Comparison of ENCODE assay signal across 8 mouse cellular contexts in the genomic region with DNA sequence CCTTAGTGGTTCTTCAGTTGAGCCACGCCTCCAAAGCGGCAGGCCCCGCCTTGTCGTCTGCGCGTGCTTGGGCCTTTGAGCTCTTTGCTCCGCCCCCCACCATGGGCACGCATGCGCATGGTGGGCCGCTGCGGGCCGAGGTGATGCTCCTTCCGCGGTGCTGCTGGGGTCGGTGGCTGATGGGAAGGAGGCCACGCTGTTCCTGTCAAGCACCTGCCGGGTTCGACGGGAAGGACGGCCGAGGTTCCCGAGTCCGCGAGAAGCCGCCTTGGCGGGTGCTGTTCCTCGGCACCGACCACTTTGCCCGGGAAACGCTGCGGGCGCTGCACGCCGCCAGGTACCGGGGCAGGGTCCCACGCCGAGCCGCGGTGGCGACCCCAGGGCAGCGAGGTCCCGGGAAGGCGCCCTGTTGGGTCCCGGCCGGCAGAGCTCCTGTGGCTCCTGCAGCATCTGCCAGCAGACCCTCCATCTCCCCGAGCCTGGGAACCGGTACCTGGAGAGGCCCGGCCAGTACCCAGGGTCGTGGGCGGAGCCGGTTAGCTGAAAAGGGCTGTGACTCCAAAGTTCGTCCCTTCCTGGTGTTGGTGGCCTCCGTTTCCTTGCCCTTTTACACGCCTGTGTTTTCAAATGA. TPM values are rescaled to one million over a fixed set of nuclear protein-coding genes. Genes with fewer than 3 reads are reported as not detected.
DNase-seq lines count a peak whose midpoint lies in the region; ATAC-seq lines count a peak whose summit lies in the region.

A gene (plus strand): TSS at position 112 of the 631 bp plus-strand sequence.

- ATAC-seq in inflammation-experienced regulatory T-cells, adult 6 months = peak; percentile 94
- peak; percentile 94 for ATAC-seq in megakaryocyte-erythroid progenitor cell, adult 5-6 weeks (replicated peaks; ENCODE audit: low FRiP score, low TSS enrichment, poor library complexity, severe bottlenecking)

- DNase-seq in adipocyte (ENCODE audit: low spot score) = peak; percentile 91
- peak; percentile 99 for DNase-seq in embryo, embryonic 10 days (ENCODE audit: low spot score)
- DNase-seq in gastrocnemius, postnatal 14 days = peak; percentile 94
- peak; percentile 87 to 96 for DNase-seq in left cerebral cortex, postnatal 10 days (ENCODE audit: extremely low spot score in 1 of 2, low spot score in 2 of 2)
- peak; percentile 89 for DNase-seq in right cerebral cortex, postnatal 25 days
- DNase-seq in urinary bladder, postnatal 4 days (ENCODE audit: low spot score in 2 of 2) = peak; percentile 89 to 94

- intact Hi-C loops in gastrocnemius, postnatal 14 days (cut with DNase I; ENCODE audit: low total_unique reads) = no loop called here
- intact Hi-C loops in left cerebral cortex, postnatal 10 days (cut with DNase I) = loop anchor here (10.0 kb wide), 1 partner anchor 61 kb away; no protein-coding TSS in a partner anchor

RNA-seq across cellular contexts. Expression of the gene that starts here (rescaled TPM):
- total RNA-seq in gastrocnemius, postnatal 14 days (2021) = 1 to 10 TPM; 4.7 to 5.9 TPM
- 10 to 100 TPM; 20.3 to 25.1 (median 21.8) TPM for polyA plus RNA-seq in inflammation-experienced regulatory T-cells, adult 6 months (2017; shearing (Covaris generic))
- total RNA-seq in left cerebral cortex, postnatal 10 days (2021) = 10 to 100 TPM; 19.5 to 21.2 TPM
- 18.1 and 20.2 TPM in 2 replicates for total RNA-seq in megakaryocyte-erythroid progenitor cell, adult 5-6 weeks (2014; fragmentation: Nextera tagmentation)
- total RNA-seq in megakaryocyte-erythroid progenitor cell, adult 5-6 weeks (2017) = 14.9 and 15.4 TPM in 2 replicates

Comparison
In these comparisons a context has a peak if more than half of its experiments do, and no peak if none do; other contexts are left out.
1. Peak in every context shown above with its lines: DNase-seq and ATAC-seq.